Mouse (Mus musculus) intestine, postnatal 0 days (tissue): ENCODE measurements around the gene C3. TPM values are rescaled to one million over a fixed set of nuclear protein-coding genes. Genes with fewer than 3 reads are reported as not detected.

Source experiments
- ATAC-seq: fragments of 200-750 bp; cut with Nextera tagmentation; 2 replicates; pipeline ENCODE4 v1.8.0; 2017; ENCODE audit warnings: mild to moderate bottlenecking, moderate TSS enrichment, moderate library complexity
- H3K27ac ChIP-seq: fragments of 300-500 bp; sonication (generic); 2 replicates; pipeline ENCODE4 v1.5.1; 2014; ENCODE audit warnings: mild to moderate bottlenecking, low read depth, low read length, moderate library complexity
- H3K27me3 ChIP-seq: fragments of 300-500 bp; sonication (generic); replicated peaks from 2 replicates; pipeline ENCODE4 v1.6.1; 2014; ENCODE audit warnings: low read length, mixed read lengths; ENCODE audit not compliant: control insufficient read depth, insufficient read depth
- H3K36me3 ChIP-seq: fragments of 300-500 bp; sonication (generic); 2 replicates; pipeline ENCODE4 v1.6.1; 2014; ENCODE audit warnings: mild to moderate bottlenecking, moderate library complexity; ENCODE audit not compliant: control insufficient read depth, insufficient read depth
- H3K4me1 ChIP-seq: fragments of 300-500 bp; sonication (generic); replicated peaks from 2 replicates; pipeline ENCODE4 v1.6.1; 2014; ENCODE audit warnings: antibody characterized with exemption, low read length, mixed read lengths; ENCODE audit not compliant: control insufficient read depth, insufficient read depth
- H3K4me2 ChIP-seq: fragments of 300-500 bp; sonication (generic); replicated peaks from 2 replicates; pipeline ENCODE4 v1.6.1; 2014; ENCODE audit warnings: low read depth, mild to moderate bottlenecking, moderate library complexity
- H3K4me3 ChIP-seq: fragments of 300-500 bp; sonication (generic); 2 replicates; pipeline ENCODE4 v1.5.1; 2014; ENCODE audit warnings: low read depth, low read length
- H3K9ac ChIP-seq: fragments of 300-500 bp; sonication (generic); 2 replicates; pipeline ENCODE4 v1.6.1; 2014; ENCODE audit warnings: mild to moderate bottlenecking, low read depth, low read length
- H3K9me3 ChIP-seq: fragments of 300-500 bp; sonication (generic); 2 replicates; pipeline ENCODE4 v1.6.1; 2016; ENCODE audit warnings: mixed run types; ENCODE audit not compliant: control insufficient read depth
- CTCF ChIP-seq: sonication (generic); IDR thresholded peaks from 2 replicates; pipeline ENCODE4 v1.5.1; 2016; ENCODE audit warnings: low read depth, mild to moderate bottlenecking, control low read depth, antibody characterized with exemption, moderate library complexity
- WGBS: fragments of 180-500 bp; shearing (Covaris S2); extraction: QIAGEN DNeasy Blood & Tissue Kit; methylation state at CpG from one replicate; pipeline ENCODE4 v1.1.7; 2014; 5-methylcytosine and 5-hydroxymethylcytosine counted together
- polyA plus RNA-seq: library from polyadenylated mRNA; unstranded; fragments of >200 nt; fragmentation: Nextera tagmentation; extraction: Ambion mirVana; gene quantifications from 2 replicates; pipeline ENCODE4 v1.2.1, GENCODE M21; 2015

C3 gene
- polyA plus RNA-seq, 1 experiment from 2014 or later: 19.5 TPM

GRCm38 (mm10) chr17:57261286-57261685 is 33.4 kb upstream of the C3 start:
- H3K9me3 ChIP-seq: no peaks in the 10 kb centered on the region
- H3K4me1 ChIP-seq: no peaks in the 10 kb centered on the region; the same call in 1 of the 2 replicates
- 94% methylated on average over 4 of the region's 4 CpGs for WGBS
- ATAC-seq: no peak
- TF ChIP-seq CTCF: no peak
- H3K4me3 ChIP-seq: no peak overlapping the region
- peaks cover 57% of the 10 kb centered on the region for H3K36me3 ChIP-seq
- no peak overlapping the region; the same call in 1 of the 2 replicates for H3K27ac ChIP-seq
- H3K4me2 ChIP-seq: no peak overlapping the region
- no peaks in the 10 kb centered on the region for H3K27me3 ChIP-seq
- no peak overlapping the region for H3K9ac ChIP-seq

- Histone ChIP-seq H3K4me1 (no peaks in the 10 kb centered on the region; the same call in 1 of the 2 replicates), H3K36me3 (peaks cover 59% of the 10 kb centered on the region), H3K4me2 (no peak overlapping the region), H3K4me3 (no peak overlapping the region), H3K27me3 (no peaks in the 10 kb centered on the region), H3K27ac (no peak overlapping the region), H3K9ac (no peak overlapping the region), H3K9me3 (no peaks in the 10 kb centered on the region)
- TF ChIP-seq CTCF: no peak
- 89% methylated on average over 9 of the region's 9 CpGs for whole genome bisulfite sequencing
- no peak for ATAC-seq
These were observed 32.4 kb upstream of the C3 start for GRCm38 (mm10) chr17:57260351-57260750.

DNA sequence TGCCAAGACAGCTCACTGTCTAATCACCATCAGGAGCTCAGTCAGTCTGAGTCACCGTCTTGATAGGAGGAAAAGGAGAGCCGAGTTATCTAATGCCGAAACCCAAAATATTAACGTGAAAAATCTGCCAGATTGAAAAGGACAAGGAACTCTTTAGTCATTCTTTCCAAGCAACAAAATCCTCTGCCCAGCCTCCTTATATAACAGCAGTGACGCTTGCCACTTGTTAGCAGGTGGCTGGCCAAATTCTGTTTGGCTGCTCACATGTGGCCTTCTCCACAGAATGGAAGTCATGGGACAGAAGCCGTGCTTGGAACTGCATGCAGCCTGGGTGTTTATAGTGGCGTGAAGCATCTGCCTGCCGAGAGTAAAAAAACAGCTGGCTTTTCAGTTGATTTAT is 31.8 kb upstream of the C3 start:
- TF ChIP-seq CTCF: no peak
- no peak overlapping the region for H3K27ac ChIP-seq
- H3K36me3 ChIP-seq: peaks cover 65% of the 10 kb centered on the region
- no peak overlapping the region for H3K4me3 ChIP-seq
- no peaks in the 10 kb centered on the region; the same call in 1 of the 2 replicates for H3K4me1 ChIP-seq
- no peak overlapping the region for H3K9ac ChIP-seq
- H3K27me3 ChIP-seq: no peaks in the 10 kb centered on the region
- H3K9me3 ChIP-seq: no peaks in the 10 kb centered on the region
- ATAC-seq: no peak
- H3K4me2 ChIP-seq: no peak overlapping the region
- 85% methylated on average over 8 of the region's 8 CpGs for WGBS

DNA sequence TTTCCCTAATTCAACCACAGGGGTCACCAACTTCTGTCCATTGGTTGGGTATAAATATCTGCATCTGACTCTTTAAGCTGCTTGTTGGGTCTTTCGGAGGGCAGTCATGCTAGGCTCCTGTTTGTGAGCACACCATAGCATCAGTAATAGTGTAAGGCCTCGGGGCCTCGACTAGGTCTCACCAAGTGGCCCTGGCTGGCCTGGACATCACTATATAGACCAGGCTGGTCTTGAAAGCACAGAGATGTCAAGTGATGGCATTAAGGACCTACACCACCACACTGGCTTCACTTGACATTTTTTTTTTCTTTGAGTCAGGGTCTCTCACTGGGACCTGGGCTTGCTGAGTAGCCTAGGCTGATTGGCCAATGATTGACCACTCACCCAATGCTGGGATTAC is 30.3 kb upstream of the C3 start:
- no peak overlapping the region for H3K4me2 ChIP-seq
- no peak overlapping the region for H3K27ac ChIP-seq
- 95% methylated on average over 3 of the region's 3 CpGs for WGBS
- no peaks in the 10 kb centered on the region for H3K27me3 ChIP-seq
- H3K9ac ChIP-seq: no peak overlapping the region
- no peaks in the 10 kb centered on the region for H3K9me3 ChIP-seq
- TF ChIP-seq CTCF: no peak
- H3K4me1 ChIP-seq: no peaks in the 10 kb centered on the region
- H3K4me3 ChIP-seq: no peak overlapping the region
- H3K36me3 ChIP-seq: peaks cover 76% of the 10 kb centered on the region
- ATAC-seq: no peak

- Histone ChIP-seq H3K9ac (no peak overlapping the region), H3K4me2 (no peak overlapping the region), H3K36me3 (peaks cover 67% of the 10 kb centered on the region), H3K9me3 (no peaks in the 10 kb centered on the region), H3K4me1 (no peaks in the 10 kb centered on the region), H3K27me3 (no peaks in the 10 kb centered on the region), H3K27ac (no peak overlapping the region), H3K4me3 (no peak overlapping the region)
- no peak for ATAC-seq
- 93% methylated on average over 22 of the region's 22 CpGs for WGBS
- no peak for TF ChIP-seq CTCF
These were observed 29.1 kb upstream of the C3 start for GRCm38 (mm10) chr17:57256921-57257485.

GRCm38 (mm10) chr17:57255354-57255753 is 27.4 kb upstream of the C3 start:
- Histone ChIP-seq H3K9ac (no peak overlapping the region), H3K4me3 (no peak overlapping the region), H3K4me2 (no peak overlapping the region), H3K9me3 (no peaks in the 10 kb centered on the region), H3K4me1 (peaks cover 8% of the 10 kb centered on the region; the same call in 1 of the 2 replicates), H3K27me3 (no peaks in the 10 kb centered on the region), H3K27ac (no peak overlapping the region), H3K36me3 (peaks cover 53% of the 10 kb centered on the region)
- ATAC-seq: no peak
- 88% methylated on average over 14 of the region's 14 CpGs for WGBS
- no peak for TF ChIP-seq CTCF
